Mouse (Mus musculus) heart, adult 2 months (tissue): Measurements from ENCODE around the gene Pde4d.

Source experiments
- EP300 ChIP-seq: fragments of 200-500 bp; IDR thresholded peaks from 2 replicates; pipeline ENCODE4 v1.6.1; 2011; ENCODE audit warnings: low read depth, low read length, control low read depth; ENCODE audit not compliant: insufficient read depth
- POLR2A ChIP-seq: fragments of 200-500 bp; IDR thresholded peaks from 2 replicates; pipeline ENCODE4 v1.6.1; 2011; ENCODE audit warnings: mild to moderate bottlenecking, low read depth, low read length, control low read depth; ENCODE audit not compliant: insufficient read depth

DNA sequence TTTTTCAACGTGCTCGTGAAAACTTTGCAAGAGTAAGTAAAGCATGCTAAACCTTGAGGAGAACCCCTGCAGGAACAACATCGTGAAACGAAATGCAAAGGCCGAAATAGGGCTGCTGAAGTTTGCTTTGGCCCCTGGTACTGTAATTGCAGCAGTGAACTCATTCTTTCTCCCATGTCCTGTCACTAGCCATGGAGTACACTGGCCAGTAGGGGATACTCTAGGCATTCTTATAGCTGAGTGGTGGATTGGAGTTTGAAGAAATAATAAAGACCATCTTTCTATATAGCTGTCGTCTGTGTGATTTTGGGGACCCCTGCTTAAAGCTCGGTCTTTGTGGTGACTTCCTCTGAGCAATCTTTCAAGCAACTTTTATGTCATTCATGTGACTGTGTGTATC is 906.5 kb downstream of the Pde4d start:
- no peak for TF ChIP-seq EP300
- TF ChIP-seq POLR2A = no peak
